In genomic region chr12:86276895-86277294, GRCm38 (mm10) we compare ENCODE assay signal across 15 mouse cellular contexts. TPM values are rescaled to one million over a fixed set of nuclear protein-coding genes. Genes with fewer than 3 reads are reported as not detected.
DNase-seq lines count a peak whose midpoint lies in the region; ATAC-seq lines count a peak whose summit lies in the region.
"Had no signal": no experiment of that assay in that cellular context is flagged by ENCODE, and none has a peak within 500 bp of the region (broad histone marks: within the 10 kb centered on the region; RNA-seq: fewer than 3 reads in every experiment).

No protein-coding gene starts in this region.

- peak overlapping the region; percentile 41; the same call in 1 of the 2 replicates for H3K27ac ChIP-seq in hindbrain, embryonic 10.5 days
- H3K27ac ChIP-seq in hindbrain, embryonic 16.5 days (ENCODE audit: low read depth, low read length), result no peak overlapping the region
- no peak overlapping the region for H3K27ac ChIP-seq in intestine, embryonic 16.5 days (ENCODE audit: low read length)
- H3K27ac ChIP-seq: limb, embryonic 12.5 days; midbrain, embryonic 12.5 days had no signal

- no peak overlapping the region for H3K4me3 ChIP-seq in hindbrain, embryonic 10.5 days
- H3K4me3 ChIP-seq in hindbrain, embryonic 16.5 days (ENCODE audit: low read length), result no peak overlapping the region
- no peak overlapping the region for H3K4me3 ChIP-seq in intestine, embryonic 16.5 days (ENCODE audit: low read length)
- H3K4me3 ChIP-seq: limb, embryonic 12.5 days; midbrain, embryonic 12.5 days had no signal

- no peak for ATAC-seq in hindbrain, embryonic 16.5 days
- peak; percentile 92 for ATAC-seq in intestine, embryonic 16.5 days

- H3K36me3 ChIP-seq in hindbrain, embryonic 10.5 days, result peaks cover 66% of the 10 kb centered on the region
- H3K36me3 ChIP-seq in hindbrain, embryonic 16.5 days (ENCODE audit: control insufficient read depth, insufficient read depth, low read length), result no peaks in the 10 kb centered on the region
- H3K36me3 ChIP-seq in intestine, embryonic 16.5 days (ENCODE audit: control insufficient read depth, insufficient read depth, low read length), result no peaks in the 10 kb centered on the region

- 43% methylated on average over 5 of the region's 5 CpGs for WGBS in hindbrain, embryonic 10.5 days
- 41% methylated on average over 5 of the region's 5 CpGs for WGBS in hindbrain, embryonic 16.5 days
- WGBS in intestine, embryonic 16.5 days, result 59% methylated on average over 5 of the region's 5 CpGs

- H3K27me3 ChIP-seq in hindbrain, embryonic 10.5 days (ENCODE audit: insufficient read depth, poor library complexity, severe bottlenecking), result no peaks in the 10 kb centered on the region
- H3K27me3 ChIP-seq in hindbrain, embryonic 16.5 days (replicated peaks; ENCODE audit: control insufficient read depth, insufficient read depth, low read length), result no peaks in the 10 kb centered on the region
- no peaks in the 10 kb centered on the region for H3K27me3 ChIP-seq in intestine, embryonic 16.5 days (replicated peaks; ENCODE audit: control insufficient read depth, insufficient read depth, low read length)
- H3K27me3 ChIP-seq: limb, embryonic 12.5 days; midbrain, embryonic 12.5 days had no signal

- peaks cover 14% of the 10 kb centered on the region for H3K4me1 ChIP-seq in hindbrain, embryonic 10.5 days (replicated peaks)
- no peaks in the 10 kb centered on the region for H3K4me1 ChIP-seq in hindbrain, embryonic 16.5 days (ENCODE audit: control insufficient read depth, insufficient read depth, low read depth, low read length)
- H3K4me1 ChIP-seq in intestine, embryonic 16.5 days (ENCODE audit: control insufficient read depth, insufficient read depth, low read length), result peaks cover 16% of the 10 kb centered on the region

- no peak overlapping the region for H3K4me2 ChIP-seq in hindbrain, embryonic 16.5 days (ENCODE audit: low read length)
- H3K4me2 ChIP-seq in intestine, embryonic 16.5 days (ENCODE audit: low read depth, low read length), result no peak overlapping the region
- H3K4me2 ChIP-seq: heart, embryonic 11.5 days; limb, embryonic 12.5 days; midbrain, embryonic 12.5 days had no signal

- H3K9ac ChIP-seq in hindbrain, embryonic 16.5 days (ENCODE audit: low read depth, low read length), result no peak overlapping the region
- no peak overlapping the region for H3K9ac ChIP-seq in intestine, embryonic 16.5 days (ENCODE audit: low read depth, low read length)
- H3K9ac ChIP-seq: limb, embryonic 12.5 days; midbrain, embryonic 12.5 days had no signal

- H3K9me3 ChIP-seq in hindbrain, embryonic 10.5 days, result no peaks in the 10 kb centered on the region
- H3K9me3 ChIP-seq in hindbrain, embryonic 16.5 days (ENCODE audit: control insufficient read depth, low read length), result no peaks in the 10 kb centered on the region
- no peaks in the 10 kb centered on the region for H3K9me3 ChIP-seq in intestine, embryonic 16.5 days (ENCODE audit: control insufficient read depth, low read length)
- H3K9me3 ChIP-seq: limb, embryonic 12.5 days; midbrain, embryonic 12.5 days had no signal

- DNase-seq in hindbrain, embryonic 10.5 days (ENCODE audit: low spot score), result no peak
- peak; percentile 21 for DNase-seq in right cerebral cortex, adult 18-20 months
- no peak for DNase-seq in right cerebral cortex, postnatal 14 days
- peak; percentile 19 to 38 for DNase-seq in layer of hippocampus, postnatal 36 days
- DNase-seq in liver, result no peak
- no peak for DNase-seq in spleen, postnatal 36 days (ENCODE audit: low spot score in 2 of 2)
- DNase-seq: cerebellum, adult 11-12 months; cerebellum, postnatal 36 days; gastrocnemius, postnatal 10 days; thymus, adult 18-20 months had no signal

RNA-seq across cellular contexts. Expression of gene Gpatch2l, which starts 35.2 kb away (rescaled TPM):
- polyA plus RNA-seq in hindbrain, embryonic 10.5 days (2016; fragmentation: Nextera tagmentation; extraction: Ambion mirVana), result 17.7 and 17.8 TPM in 2 replicates
- 24.4 and 30.5 TPM in 2 replicates for polyA plus RNA-seq in hindbrain, embryonic 16.5 days (2015; fragmentation: Nextera tagmentation; extraction: Ambion mirVana)
- 9.8 and 10.1 TPM in 2 replicates for polyA plus RNA-seq in intestine, embryonic 16.5 days (2015; fragmentation: Nextera tagmentation; extraction: Ambion mirVana)
- 10 to 100 TPM; 29.3 to 30.2 TPM for total RNA-seq in layer of hippocampus, postnatal 36 days (2021)

Comparison
In these comparisons a context has a peak if more than half of its experiments do, and no peak if none do; other contexts are left out.
1. DNase-seq: peak in right cerebral cortex, adult 18-20 months (single experiment) and layer of hippocampus, postnatal 36 days (2 of 2); none in hindbrain, embryonic 10.5 days (single experiment), right cerebral cortex, postnatal 14 days (single experiment), liver (single experiment) and spleen, postnatal 36 days (0 of 2).